In the genomic region with DNA sequence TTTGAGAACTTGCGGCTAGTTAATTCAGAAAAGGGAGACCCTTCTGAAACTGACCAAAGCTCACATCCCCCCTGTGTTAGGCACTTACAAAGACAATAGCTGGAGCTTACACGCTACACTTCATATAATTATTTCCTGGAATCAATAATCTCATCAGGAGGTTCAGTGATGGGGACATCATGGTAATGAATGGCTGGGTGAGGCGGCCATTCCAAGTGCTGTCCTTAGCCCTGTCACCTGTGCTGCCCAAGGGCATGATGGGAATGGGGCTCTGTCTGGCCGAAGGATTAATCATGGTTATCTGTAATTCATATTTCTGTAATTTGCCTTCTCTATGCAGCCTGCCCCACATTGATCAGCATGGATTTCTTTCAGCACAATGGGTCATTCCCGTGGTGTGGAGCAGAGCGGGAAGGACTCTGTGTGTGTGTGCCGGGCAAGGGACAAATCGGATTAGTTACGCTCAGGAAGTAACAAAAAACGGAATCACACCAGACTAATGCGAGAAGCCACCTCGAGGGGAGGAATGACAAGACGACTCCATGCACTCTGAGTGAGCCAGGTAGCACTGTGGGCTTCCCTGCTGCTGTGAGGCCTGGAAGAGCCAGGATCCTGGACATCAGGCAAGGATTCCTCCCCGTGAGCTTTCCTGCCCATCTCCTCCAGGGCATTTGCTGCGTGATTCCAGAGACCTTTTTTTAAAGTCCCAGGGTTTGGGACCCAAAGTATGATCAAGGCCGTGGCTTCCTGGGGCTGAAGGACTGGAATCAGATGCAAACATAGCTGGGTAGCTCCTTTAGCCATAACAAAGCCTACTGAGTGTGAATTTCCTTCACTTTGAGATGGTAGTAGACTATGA, we compare ENCODE assay signal across 17 mouse cellular contexts.
DNase-seq lines count a peak whose midpoint lies in the region; ATAC-seq lines count a peak whose summit lies in the region.
"Had no signal": no experiment of that assay in that cellular context is flagged by ENCODE, and none has a peak within 500 bp of the region (broad histone marks: within the 10 kb centered on the region; RNA-seq: fewer than 3 reads in every experiment).

No protein-coding gene starts in this region.

- no peaks in the 10 kb centered on the region for H3K9me3 ChIP-seq in hindbrain, embryonic 11.5 days (ENCODE audit: control insufficient read depth, low read length)
- no peaks in the 10 kb centered on the region for H3K9me3 ChIP-seq in hindbrain, embryonic 16.5 days (ENCODE audit: control insufficient read depth, low read length)
- no peaks in the 10 kb centered on the region for H3K9me3 ChIP-seq in midbrain, embryonic 11.5 days (ENCODE audit: control insufficient read depth, low read length)
- H3K9me3 ChIP-seq in intestine, embryonic 16.5 days (ENCODE audit: control insufficient read depth, low read length), result no peaks in the 10 kb centered on the region
- H3K9me3 ChIP-seq: embryonic facial prominence, embryonic 15.5 days; heart, embryonic 10.5 days; limb, embryonic 15.5 days had no signal

- no peaks in the 10 kb centered on the region; the same call in none of the 2 replicates for H3K27me3 ChIP-seq in hindbrain, embryonic 11.5 days (ENCODE audit: control insufficient read depth, insufficient read depth, low read length)
- peaks cover 6% of the 10 kb centered on the region for H3K27me3 ChIP-seq in hindbrain, embryonic 16.5 days (replicated peaks; ENCODE audit: control insufficient read depth, insufficient read depth, low read length)
- peaks cover 61% of the 10 kb centered on the region for H3K27me3 ChIP-seq in midbrain, embryonic 11.5 days (ENCODE audit: control insufficient read depth, insufficient read depth, low read length)
- H3K27me3 ChIP-seq in intestine, embryonic 16.5 days (replicated peaks; ENCODE audit: control insufficient read depth, insufficient read depth, low read length), result no peaks in the 10 kb centered on the region

- peak; percentile 51; the same call in 1 of the 2 replicates for ATAC-seq in hindbrain, embryonic 11.5 days (ENCODE audit: low FRiP score)
- no peak for ATAC-seq in hindbrain, embryonic 16.5 days
- peak; percentile 76 for ATAC-seq in midbrain, embryonic 11.5 days (ENCODE audit: low FRiP score)
- ATAC-seq in intestine, embryonic 16.5 days, result no peak

- H3K36me3 ChIP-seq in hindbrain, embryonic 11.5 days (ENCODE audit: control insufficient read depth, insufficient read depth, low read length), result no peaks in the 10 kb centered on the region
- H3K36me3 ChIP-seq in hindbrain, embryonic 16.5 days (ENCODE audit: control insufficient read depth, insufficient read depth, low read length), result no peaks in the 10 kb centered on the region
- H3K36me3 ChIP-seq in midbrain, embryonic 11.5 days (ENCODE audit: control insufficient read depth, insufficient read depth, low read length), result no peaks in the 10 kb centered on the region
- no peaks in the 10 kb centered on the region for H3K36me3 ChIP-seq in intestine, embryonic 16.5 days (ENCODE audit: control insufficient read depth, insufficient read depth, low read length)
- H3K36me3 ChIP-seq: embryonic facial prominence, embryonic 15.5 days; heart, embryonic 10.5 days; limb, embryonic 15.5 days had no signal

- H3K4me1 ChIP-seq in hindbrain, embryonic 11.5 days (replicated peaks; ENCODE audit: control insufficient read depth, insufficient read depth, low read length), result peaks cover 4% of the 10 kb centered on the region; the same call in 1 of the 2 replicates
- peaks cover 9% of the 10 kb centered on the region for H3K4me1 ChIP-seq in hindbrain, embryonic 16.5 days (ENCODE audit: control insufficient read depth, insufficient read depth, low read depth, low read length)
- peaks cover 11% of the 10 kb centered on the region; the same call in 1 of the 2 replicates for H3K4me1 ChIP-seq in midbrain, embryonic 11.5 days (ENCODE audit: control insufficient read depth, insufficient read depth, low read length)
- H3K4me1 ChIP-seq in intestine, embryonic 16.5 days (ENCODE audit: control insufficient read depth, insufficient read depth, low read length), result no peaks in the 10 kb centered on the region
- H3K4me1 ChIP-seq: embryonic facial prominence, embryonic 15.5 days; limb, embryonic 15.5 days had no signal

- no peak overlapping the region for H3K4me3 ChIP-seq in hindbrain, embryonic 11.5 days (ENCODE audit: low read depth, low read length)
- no peak overlapping the region for H3K4me3 ChIP-seq in hindbrain, embryonic 16.5 days (ENCODE audit: low read length)
- H3K4me3 ChIP-seq in midbrain, embryonic 11.5 days (ENCODE audit: low read depth, low read length), result no peak overlapping the region
- no peak overlapping the region for H3K4me3 ChIP-seq in intestine, embryonic 16.5 days (ENCODE audit: low read length)
- H3K4me3 ChIP-seq: embryonic facial prominence, embryonic 15.5 days; heart, embryonic 10.5 days; limb, embryonic 15.5 days; myocyte had no signal

- H3K4me2 ChIP-seq in hindbrain, embryonic 11.5 days (replicated peaks; ENCODE audit: low read depth, low read length), result no peak overlapping the region
- H3K4me2 ChIP-seq in hindbrain, embryonic 16.5 days (ENCODE audit: low read length), result no peak overlapping the region
- peak overlapping the region; percentile 26 for H3K4me2 ChIP-seq in midbrain, embryonic 11.5 days
- H3K4me2 ChIP-seq in intestine, embryonic 16.5 days (ENCODE audit: low read depth, low read length), result no peak overlapping the region
- H3K4me2 ChIP-seq: embryonic facial prominence, embryonic 15.5 days; limb, embryonic 15.5 days had no signal

- 32% methylated on average over 16 of the region's 16 CpGs for WGBS in hindbrain, embryonic 11.5 days
- 20% methylated on average over 16 of the region's 16 CpGs for WGBS in hindbrain, embryonic 16.5 days
- WGBS in midbrain, embryonic 11.5 days, result 15% methylated on average over 16 of the region's 16 CpGs
- WGBS in intestine, embryonic 16.5 days, result 67% methylated on average over 16 of the region's 16 CpGs

- H3K27ac ChIP-seq in hindbrain, embryonic 11.5 days (ENCODE audit: low read depth, low read length), result no peak overlapping the region
- no peak overlapping the region for H3K27ac ChIP-seq in hindbrain, embryonic 16.5 days (ENCODE audit: low read depth, low read length)
- no peak overlapping the region for H3K27ac ChIP-seq in midbrain, embryonic 11.5 days (ENCODE audit: low read depth, low read length)
- H3K27ac ChIP-seq in intestine, embryonic 16.5 days (ENCODE audit: low read length), result no peak overlapping the region
- H3K27ac ChIP-seq: embryonic facial prominence, embryonic 15.5 days; heart, embryonic 10.5 days; limb, embryonic 15.5 days had no signal

- DNase-seq in hindbrain, embryonic 11.5 days (ENCODE audit: low spot score), result peak; percentile 33
- peak; percentile 17 for DNase-seq in embryo, embryonic 9.5 days (ENCODE audit: extremely low spot score)
- peak; percentile 91 for DNase-seq in midbrain, embryonic 11.5 days (ENCODE audit: low spot score, missing footprints)
- peak; percentile 66 for DNase-seq in retina, postnatal 1 day
- no peak for DNase-seq in testis, postnatal 10 days (ENCODE audit: low spot score)
- DNase-seq in spleen, postnatal 4 days (ENCODE audit: low spot score in 2 of 2), result no peak
- DNase-seq: kidney, adult 9 months; kidney, postnatal 25 days; lung, postnatal 10 days; right cerebral cortex, postnatal 4 days; thymus, postnatal 25 days had no signal

- H3K9ac ChIP-seq in hindbrain, embryonic 11.5 days (ENCODE audit: low read depth, low read length), result no peak overlapping the region
- no peak overlapping the region for H3K9ac ChIP-seq in hindbrain, embryonic 16.5 days (ENCODE audit: low read depth, low read length)
- no peak overlapping the region for H3K9ac ChIP-seq in midbrain, embryonic 11.5 days (ENCODE audit: low read length)
- no peak overlapping the region for H3K9ac ChIP-seq in intestine, embryonic 16.5 days (ENCODE audit: low read depth, low read length)
- H3K9ac ChIP-seq: embryonic facial prominence, embryonic 15.5 days; limb, embryonic 15.5 days had no signal

Comparison
In these comparisons a context has a peak if more than half of its experiments do, and no peak if none do; other contexts are left out.
1. ATAC-seq: peak in hindbrain, embryonic 11.5 days (single experiment) and midbrain, embryonic 11.5 days (single experiment); none in hindbrain, embryonic 16.5 days (single experiment) and intestine, embryonic 16.5 days (single experiment).
2. DNase-seq: peak in hindbrain, embryonic 11.5 days (single experiment), embryo, embryonic 9.5 days (single experiment), midbrain, embryonic 11.5 days (single experiment) and retina, postnatal 1 day (single experiment); none in testis, postnatal 10 days (single experiment) and spleen, postnatal 4 days (0 of 2).